Mouse (Mus musculus) testis, adult 2 months (tissue): ENCODE data around the gene Insrr.

Source experiments
- CTCF ChIP-seq: fragments of 200-500 bp; IDR thresholded peaks from 2 replicates; pipeline ENCODE4 v1.5.1; 2012; ENCODE audit warnings: low read depth, mild to moderate bottlenecking, inconsistent platforms, low read length, moderate library complexity; ENCODE audit not compliant: control insufficient read depth, insufficient read depth, insufficient replicate concordance
- POLR2A ChIP-seq: fragments of 200-500 bp; IDR thresholded peaks from 2 replicates; pipeline ENCODE4 v1.6.1; 2012; ENCODE audit warnings: low read depth, mild to moderate bottlenecking, inconsistent platforms, low read length, moderate library complexity; ENCODE audit not compliant: control insufficient read depth

DNA sequence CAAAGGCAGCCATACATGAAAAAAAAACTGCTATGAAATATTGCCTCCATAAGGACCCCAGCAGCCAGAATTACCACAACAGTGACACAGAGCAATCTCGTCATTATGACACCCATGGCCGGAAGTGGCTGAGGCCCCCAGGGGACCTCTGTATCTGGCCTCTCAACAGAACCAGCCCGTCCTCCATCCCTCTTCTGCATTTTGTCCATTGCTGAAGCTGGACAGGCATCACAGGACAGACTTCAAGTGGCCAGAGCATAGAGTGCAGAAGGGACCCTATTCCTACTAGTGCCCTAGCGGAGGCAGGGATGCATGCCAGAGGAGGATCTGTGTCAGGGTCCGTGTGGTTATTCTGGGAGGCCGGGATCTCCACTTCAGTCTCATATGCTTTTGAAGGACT lies 19.4 kb downstream of the Insrr start:
- TF ChIP-seq POLR2A (no peak), CTCF (no peak)
